Mouse (Mus musculus): ENCODE measurements around the gene Lhpp. TPM values are rescaled to one million over a fixed set of nuclear protein-coding genes. Genes with fewer than 3 reads are reported as not detected.

Lhpp gene
- polyA plus RNA-seq, 2 experiments from 2014 or later, result 4.0 to 5.0 TPM

- ATAC-seq, result peak; percentile 23
Observed at GRCm38 (mm10) chr7:132599071-132599975, 11.1 kb upstream of the Lhpp start, which contains the start of gene Nkx1-2. Gene Nkx1-2 (minus strand): TSS chr7:132599637.

- ATAC-seq, result peak; percentile 53
Observed at GRCm38 (mm10) chr7:132600026-132600425, 10.4 kb upstream of the Lhpp start.

DNA sequence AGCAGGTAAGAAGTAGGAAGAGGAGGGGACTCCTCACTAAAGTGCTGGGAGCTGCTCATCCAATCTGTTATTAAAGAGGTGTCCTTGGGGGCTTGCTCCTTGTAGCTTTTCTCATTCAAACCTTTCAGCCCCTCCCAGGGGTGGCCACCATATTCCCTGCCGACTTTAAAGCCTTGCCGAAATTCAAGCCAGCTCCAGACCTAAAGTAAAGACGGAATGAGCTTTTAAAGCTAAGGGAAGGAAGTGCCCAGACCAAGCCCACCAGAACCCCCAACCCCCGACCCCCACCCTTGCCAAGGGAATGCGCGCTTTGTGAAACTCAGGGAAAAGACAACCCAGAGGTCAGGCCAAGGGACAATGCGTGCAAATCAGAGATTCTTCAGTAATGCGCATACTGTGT is 9.5 kb upstream of the Lhpp start:
- ATAC-seq, result no peak

GRCm38 (mm10) chr7:132604720-132605119 is 5.7 kb upstream of the Lhpp start:
- ATAC-seq, result no peak

DNA sequence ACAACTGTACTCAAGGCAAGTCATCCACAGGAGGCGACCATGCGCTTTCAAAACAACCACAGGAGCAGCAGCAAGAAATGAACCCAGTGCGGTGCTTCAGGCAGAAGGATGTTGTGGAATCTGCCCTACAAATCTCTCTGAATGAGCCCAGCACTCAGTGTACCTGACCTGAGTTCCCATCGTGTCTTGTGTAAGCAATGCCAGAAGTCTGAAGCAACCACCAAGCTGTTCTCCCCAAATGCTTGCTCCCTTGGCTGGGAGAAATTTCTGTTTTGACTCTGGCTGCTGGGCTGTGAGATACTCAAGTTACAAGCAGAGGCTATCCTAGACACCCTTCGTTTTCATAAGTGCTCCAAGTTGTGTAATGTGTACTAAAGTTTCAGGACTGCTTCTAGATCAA is 4.7 kb upstream of the Lhpp start:
- no peak for ATAC-seq

- no peak for ATAC-seq
Observed at GRCm38 (mm10) chr7:132608316-132609020, 2.0 kb upstream of the Lhpp start.

- no peak for ATAC-seq
Observed at GRCm38 (mm10) chr7:132611530-132611929, 1.1 kb downstream of the Lhpp start.

DNA sequence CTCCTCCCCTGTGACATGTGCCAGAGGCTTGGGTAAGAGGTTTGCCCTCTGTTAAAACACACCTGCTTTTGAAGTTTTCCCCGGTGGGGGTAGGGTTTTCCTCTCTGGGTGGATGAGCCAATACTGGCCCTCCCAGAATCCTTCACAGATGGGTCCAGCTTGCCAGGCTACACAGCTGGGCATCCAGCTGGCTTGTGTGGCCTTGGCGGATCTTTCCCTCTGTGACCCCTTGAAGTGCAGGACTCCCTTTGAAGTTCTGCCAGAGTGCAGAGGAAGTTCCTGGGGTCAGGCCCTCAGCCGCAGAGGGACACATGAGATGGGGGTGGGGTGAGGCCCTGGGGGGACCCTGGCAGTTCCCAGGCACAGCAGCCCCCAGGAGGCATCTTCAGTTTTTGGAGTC is 4.9 kb downstream of the Lhpp start:
- no peak for ATAC-seq

GRCm38 (mm10) chr7:132616391-132616790 is 6.0 kb downstream of the Lhpp start:
- ATAC-seq, result no peak

DNA sequence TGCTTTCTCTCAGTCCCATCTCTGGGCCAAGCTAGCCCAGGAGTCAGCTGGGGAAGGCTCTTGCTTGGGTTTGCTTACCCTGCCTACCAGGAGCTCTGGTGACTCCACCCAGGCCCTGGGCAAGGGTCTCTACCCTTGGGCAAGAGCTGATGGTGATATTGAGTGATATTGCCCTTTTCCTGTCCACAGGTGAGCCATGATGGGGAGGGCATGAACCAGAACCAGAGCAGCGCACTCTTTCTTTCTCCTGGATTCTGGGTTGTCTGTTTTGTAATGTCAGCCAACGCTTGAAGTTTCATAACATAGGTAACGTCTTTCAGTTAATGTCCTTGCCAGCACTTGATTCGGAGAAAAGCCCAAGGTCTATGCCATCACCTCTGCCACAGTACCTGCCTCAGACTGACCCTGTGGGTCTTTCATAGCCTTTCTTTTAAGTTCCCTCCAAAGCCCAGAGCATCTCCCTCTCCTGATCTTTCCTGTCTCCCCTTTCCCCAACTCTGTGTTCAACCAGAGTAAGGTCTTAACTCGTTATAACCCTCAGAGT is 6.7 kb downstream of the Lhpp start:
- no peak for ATAC-seq

DNA sequence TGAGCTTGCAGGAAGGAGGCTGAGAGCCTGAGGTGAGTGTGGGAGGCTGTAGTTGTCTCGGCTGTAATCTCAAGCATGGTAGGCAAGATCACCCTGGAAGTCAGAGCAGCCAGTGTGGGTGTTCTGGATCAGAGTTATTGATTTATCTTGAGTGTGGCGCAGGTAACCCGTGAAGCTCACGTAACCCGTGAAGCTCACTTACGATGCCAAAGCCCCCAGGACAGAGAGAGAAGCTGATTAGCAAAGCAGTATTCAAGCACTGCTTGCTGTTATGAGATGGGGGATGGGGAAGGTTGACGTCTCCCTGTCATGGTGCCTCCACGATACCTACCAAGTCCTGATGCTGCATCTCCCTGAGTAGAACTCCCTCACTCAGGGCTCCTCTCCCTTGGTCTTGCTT is 9.1 kb downstream of the Lhpp start:
- no peak for ATAC-seq

DNA sequence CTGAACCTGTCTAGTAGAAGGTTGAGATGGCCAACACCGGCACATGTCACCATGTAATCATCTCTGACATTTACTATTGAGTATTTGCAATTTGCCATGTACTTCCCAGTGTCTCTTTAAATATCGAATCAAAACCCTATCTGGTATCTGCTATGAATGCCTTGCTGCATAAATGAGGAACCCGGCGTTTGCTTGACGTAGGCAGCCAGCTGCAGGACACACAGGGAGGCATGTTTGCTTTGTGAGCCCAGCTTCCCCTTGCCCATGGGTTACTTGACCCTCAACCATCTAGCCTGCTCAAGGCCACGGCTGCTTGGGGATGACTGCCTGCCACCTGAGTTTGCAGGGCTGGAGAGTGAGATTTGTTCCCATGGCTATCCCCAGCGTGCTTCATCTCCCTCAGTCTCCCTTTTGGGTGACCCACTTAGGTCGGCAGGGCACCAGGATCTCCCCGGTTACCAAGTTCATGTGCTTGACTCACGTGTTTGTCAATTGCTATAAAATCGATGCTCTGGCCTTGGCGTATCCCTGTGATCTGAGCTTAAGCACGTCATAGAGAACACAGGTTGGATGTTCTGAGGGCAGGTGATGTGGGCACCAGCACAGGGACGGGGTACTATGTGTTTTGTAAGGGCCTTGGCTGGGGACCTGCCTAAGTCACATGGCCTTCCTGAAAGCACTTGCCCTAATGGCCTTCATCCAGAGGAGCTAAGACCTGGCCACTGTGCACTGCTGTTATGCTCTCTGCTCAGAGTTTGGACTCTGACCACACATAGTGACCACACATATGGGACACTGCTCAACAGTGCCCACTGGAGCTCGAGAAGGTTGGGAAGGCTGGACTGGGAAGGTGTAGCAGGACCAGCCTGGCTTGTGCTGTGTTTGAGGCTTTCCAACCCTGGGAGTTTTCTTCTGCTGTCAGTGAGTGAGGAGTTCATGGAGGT is 9.8 kb downstream of the Lhpp start:
- no peak for ATAC-seq

- no peak for ATAC-seq
Observed at GRCm38 (mm10) chr7:132624161-132624560, 13.7 kb downstream of the Lhpp start.

DNA sequence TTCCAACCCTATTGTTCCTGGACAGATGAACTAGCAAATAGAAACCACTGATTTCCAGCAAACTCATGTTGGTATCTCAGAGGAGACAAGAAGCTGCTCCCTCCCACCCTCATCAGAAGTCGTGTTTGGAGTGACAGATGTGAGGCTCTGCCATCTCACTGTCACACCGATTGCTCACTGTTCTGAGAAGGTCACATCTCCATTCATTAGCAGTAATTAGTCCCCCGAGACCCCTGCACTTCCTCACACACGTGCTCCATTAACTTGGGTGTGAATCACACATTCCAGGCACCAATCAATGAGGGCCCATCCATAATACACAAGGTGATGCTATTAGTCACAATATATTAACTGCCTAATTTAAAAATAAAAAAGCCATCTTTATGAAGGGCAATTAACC is 15.7 kb downstream of the Lhpp start:
- no peak for ATAC-seq

- no peak for ATAC-seq
Observed at GRCm38 (mm10) chr7:132627448-132627847, 17.0 kb downstream of the Lhpp start.

GRCm38 (mm10) chr7:132631313-132631712 is 20.9 kb downstream of the Lhpp start:
- ATAC-seq, result no peak

GRCm38 (mm10) chr7:132637292-132637691 is 26.9 kb downstream of the Lhpp start:
- no peak for ATAC-seq

DNA sequence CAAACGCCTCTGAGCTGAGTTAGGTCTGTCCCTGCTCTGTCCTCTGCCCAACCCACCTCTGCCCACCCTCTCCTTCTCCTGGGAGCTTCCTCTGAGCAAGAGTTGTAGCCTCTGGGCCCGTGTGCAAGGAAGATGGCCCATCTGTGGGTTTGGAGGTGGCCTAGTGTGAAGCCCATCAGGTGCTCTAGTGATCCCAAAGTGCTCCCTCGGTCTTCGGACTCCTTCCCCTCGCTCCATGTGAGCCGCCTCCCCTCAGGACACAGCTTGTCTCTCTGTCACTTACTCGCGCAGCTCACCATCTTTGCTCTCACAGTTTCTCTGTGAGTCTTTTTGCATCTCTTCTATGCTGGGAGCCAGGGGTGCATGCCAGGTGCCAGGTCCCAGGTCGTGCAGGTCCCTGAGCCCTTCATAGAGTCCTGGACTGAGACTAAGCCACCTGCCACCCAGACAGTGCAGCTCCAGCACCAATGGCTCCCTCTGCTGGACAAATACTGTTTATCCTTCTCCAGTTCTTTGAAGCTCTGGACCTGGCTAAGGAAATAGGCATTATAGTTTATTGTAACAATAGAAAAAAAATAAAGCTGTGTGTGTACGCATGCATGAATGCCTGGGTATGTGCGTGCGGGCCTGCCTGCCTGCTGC is 28.1 kb downstream of the Lhpp start:
- ATAC-seq, result peak; percentile 39

GRCm38 (mm10) chr7:132640946-132641345 is 30.5 kb downstream of the Lhpp start:
- no peak for ATAC-seq

DNA sequence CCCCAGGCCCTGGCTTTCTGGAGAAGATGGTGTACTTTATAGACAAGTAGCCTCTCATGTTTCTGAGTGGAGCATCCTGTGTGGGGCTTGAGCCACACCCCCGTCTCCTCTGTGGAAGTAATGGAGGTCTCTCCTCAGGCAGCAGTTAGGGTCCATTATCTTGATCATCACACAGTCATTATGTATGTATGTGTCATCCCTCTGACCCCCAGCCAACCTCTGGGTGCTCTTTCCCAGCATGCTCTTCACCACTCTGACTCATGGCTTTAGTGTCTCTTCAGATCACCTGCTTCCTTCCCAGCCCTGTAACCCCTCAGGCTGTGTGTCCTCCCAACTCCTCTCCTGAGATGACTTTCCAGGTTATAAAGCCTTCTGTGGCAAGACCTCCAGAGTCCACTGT is 31.2 kb downstream of the Lhpp start:
- ATAC-seq, result no peak

GRCm38 (mm10) chr7:132644605-132645279 is 34.3 kb downstream of the Lhpp start:
- no peak for ATAC-seq

Data from CD4-positive, CD25-positive, alpha-beta regulatory T cell, adult 4 months (primary cell).